Mouse (Mus musculus) WW6 (cell line): ENCODE data around the gene Rsc1a1.

ENCODE experiments used
- DNase-seq: peaks from one replicate; pipeline ENCODE4 v3.0.0-alpha.2; 2013; ENCODE audit warnings: low read depth, low spot score

Rsc1a1 gene

DNA sequence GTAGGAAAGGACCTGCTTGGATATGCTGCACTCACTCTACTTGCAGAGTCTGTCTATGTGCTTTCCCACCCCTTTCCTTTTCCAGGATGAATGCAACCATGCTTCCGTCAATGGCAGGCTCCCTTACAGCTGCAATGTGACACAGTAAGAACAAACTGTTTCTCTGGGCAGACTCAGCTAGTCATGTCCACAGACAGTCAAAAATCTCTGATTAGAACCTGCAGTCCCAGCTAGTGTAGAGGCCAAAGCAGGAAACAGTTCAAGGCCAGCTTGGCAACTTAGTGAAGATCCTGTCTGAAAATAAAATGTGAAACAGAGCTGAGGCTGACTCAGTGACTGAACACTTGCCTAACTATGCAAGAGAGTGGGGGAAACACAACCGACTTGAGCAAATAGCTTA lies 19.2 kb upstream of the Rsc1a1 start:
- no peak for DNase-seq

DNA sequence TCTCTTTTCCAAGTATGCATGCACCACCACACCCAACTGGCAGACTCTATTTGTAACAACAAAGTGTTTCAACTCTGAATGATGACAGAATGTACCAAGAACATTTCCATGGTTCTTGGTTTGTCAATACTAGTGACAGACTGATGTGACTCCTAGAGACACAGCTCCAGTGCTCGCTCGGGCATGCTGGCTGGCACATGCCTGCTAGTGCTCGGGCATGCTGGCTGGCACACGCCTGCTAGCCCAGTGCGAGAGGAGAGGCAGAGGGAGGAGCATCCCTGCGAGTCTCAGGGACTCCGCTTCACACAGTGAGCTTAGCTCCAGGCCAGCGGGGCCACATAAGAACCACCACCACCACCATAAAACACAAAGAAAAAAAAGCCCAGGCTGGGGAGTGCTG lies 9.3 kb upstream of the Rsc1a1 start:
- no peak for DNase-seq

DNA sequence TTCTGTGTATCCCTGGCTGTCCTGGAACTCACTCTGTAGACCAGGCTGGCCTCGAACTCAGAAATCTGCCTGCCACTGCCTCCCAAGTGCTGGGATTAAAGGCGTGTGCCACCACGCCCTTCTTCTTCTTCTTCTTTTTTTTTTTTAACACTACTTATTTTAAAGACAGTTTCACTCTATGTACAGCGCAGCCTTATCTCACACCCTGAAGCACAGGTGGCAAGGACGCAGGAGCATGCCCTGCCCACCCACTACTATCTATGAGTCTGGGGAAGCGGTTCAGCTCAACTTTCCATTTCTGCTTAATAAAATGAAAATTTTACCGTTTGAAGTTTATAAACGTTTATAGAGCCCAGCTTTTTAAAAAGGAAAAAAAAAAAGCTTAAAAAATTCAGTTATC lies 3.1 kb upstream of the Rsc1a1 start:
- DNase-seq, result no peak

DNA sequence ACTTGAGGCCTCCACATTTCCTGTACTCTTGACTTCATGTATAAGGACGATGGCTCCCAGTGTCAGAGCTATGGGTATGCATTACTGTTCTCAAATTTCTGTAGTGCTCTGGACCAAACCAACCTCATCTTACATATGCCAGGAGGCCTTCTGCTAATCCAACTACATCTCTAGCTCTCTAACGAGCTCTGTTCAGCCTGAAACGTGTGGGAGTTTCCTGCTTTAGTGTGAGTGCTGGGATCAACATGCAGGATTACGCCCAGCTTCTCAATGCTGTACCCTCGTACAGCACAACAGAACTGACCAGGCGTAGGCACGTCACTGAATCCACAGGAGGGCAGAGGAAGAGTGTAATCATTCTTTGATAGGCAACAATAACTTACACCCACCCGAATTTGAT lies 1.1 kb upstream of the Rsc1a1 start:
- no peak for DNase-seq

DNA sequence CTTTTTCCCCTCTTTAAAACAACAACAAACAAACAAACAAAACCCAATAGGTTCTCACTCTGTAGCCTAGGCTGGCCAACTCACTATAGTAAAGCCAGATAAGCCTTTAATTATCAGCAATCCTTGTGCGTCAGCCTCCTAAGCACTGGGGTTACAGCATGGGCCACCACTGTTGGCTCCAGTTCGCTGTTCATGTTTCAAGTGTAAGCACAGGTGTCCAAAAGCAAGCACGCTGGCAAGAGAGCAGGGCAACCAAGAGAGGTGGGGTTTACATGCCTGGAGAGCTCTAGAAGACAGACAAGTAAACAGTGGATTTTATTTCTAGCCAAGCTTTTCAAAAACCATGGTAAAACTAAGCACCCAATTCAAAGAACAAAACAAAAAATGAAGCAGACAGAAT lies 694 bp upstream of the Rsc1a1 start:
- DNase-seq, result no peak

DNA sequence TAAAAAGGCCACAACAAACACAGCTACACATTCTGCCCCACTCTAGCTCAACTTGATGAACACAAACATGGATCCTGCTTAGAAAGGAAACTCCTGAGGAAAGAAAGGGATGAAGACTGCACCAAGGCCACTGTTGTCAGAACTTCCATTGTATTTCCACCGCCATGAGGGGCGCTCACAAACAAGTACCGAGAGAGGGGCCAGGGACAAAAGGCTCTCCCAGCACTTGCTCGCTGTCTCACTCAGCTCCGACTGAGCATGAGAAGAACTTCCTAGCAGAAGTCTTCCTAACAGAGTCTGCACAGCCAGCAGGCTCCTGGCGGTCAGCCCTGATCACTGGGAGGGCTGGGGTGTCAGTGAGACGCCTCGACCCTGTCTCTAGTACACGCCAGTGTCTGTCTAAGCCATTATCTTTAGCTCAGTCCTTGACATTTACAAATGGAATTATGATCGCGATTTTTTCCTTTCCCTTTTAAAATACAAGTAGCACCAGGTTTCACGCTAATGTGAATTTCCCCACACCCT lies 2.6 kb downstream of the Rsc1a1 start:
- DNase-seq, result no peak

DNA sequence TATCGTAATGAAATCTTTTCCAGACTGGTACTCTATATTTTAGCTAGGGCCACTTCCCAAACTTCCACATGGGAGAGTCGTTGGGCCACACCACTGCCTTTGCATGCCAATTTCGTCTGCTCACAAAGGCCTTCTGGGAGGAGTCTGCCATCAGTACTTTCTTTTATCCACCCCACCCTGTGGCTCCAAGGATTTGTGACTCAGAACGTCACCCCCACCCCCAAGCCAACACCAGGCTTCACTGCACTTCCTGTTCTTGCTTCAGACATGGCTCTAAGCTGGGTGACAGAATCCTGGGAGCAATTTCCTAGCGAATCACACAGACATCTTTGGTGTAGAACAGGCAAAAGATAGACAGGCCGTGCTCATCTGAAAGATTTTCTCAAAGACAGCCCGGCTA lies 3.6 kb downstream of the Rsc1a1 start:
- no peak for DNase-seq

DNA sequence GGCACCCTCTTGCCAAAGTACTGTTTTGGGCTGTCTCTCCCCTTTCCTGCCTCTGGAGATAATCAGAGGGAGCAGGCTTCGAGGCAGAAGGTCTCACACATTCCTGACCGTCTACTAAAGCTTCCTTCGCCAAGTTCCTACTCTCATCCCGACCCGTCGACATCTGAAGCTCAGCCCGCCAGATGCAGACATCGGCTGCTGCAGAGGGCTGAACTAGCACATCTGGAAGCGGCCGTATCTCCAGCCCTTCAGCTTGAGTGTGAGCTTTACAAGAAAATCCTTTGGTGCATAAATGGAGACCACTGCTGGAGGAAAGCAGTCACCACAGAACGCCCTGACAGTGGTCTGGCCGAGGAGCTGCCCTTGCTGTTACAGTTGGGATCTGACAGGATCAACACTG lies 4.5 kb downstream of the Rsc1a1 start:
- no peak for DNase-seq

DNA sequence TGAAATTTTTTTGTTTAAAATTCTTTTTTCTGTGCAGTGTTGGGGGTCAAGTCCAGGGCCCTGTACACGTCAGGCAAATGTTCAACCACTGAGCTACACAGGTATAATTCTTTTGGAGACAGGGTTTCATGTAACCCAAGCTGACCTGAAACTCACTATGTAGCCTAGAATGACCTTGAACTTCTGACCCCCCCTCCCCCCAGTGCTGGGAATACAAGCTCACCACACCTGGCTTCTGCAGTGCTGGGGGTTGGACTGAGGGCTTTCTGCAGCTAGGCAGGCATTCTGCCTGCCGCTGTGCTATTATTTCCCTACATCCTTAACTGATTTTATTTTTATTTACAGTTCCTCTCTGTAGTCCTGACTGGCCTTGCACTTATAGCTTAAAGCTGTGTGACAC lies 6.4 kb downstream of the Rsc1a1 start:
- DNase-seq, result no peak

DNA sequence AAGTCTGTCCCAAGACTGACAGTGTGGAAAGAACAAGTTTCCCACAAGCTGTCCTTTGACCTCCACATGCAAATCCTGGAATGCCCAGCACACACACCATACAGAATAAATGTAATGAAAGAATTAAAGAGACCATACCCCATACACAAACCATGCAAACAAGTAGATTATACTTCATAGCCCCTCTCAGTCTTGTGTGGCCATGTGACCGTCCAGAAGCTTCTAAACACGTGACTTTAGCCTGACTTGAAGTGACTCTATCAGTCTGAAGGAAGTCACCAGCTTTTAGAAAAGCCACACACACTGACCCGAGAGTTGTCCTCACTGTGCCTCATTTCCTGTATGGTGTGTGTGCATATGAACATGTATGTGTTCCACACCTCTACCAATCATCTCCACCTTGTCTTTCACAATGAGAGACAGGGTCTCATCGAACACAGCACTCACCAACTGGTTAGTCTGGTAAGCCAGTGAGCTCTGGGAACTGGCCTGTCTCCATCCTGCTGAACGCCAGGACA lies 8.9 kb downstream of the Rsc1a1 start:
- DNase-seq, result no peak

DNA sequence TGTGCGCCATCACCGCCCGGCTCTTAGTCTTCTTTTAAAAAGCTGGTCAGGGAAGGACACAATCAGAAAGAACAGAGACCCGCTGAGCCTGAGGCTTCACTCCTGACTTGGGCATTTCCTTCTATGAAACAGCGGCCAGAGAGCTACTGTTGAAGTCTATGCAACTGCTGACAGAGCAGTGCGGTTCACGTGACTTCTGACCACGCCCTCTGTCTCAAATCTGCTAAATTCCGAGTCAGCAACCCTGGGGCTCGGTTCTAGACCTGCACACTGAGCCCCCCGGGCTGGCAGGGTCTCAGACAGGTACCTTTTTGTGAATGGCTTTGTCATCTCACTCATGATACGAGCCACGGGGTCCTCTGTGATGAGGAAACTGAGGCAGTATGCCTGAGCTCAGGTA lies 13.1 kb downstream of the Rsc1a1 start:
- DNase-seq, result no peak

DNA sequence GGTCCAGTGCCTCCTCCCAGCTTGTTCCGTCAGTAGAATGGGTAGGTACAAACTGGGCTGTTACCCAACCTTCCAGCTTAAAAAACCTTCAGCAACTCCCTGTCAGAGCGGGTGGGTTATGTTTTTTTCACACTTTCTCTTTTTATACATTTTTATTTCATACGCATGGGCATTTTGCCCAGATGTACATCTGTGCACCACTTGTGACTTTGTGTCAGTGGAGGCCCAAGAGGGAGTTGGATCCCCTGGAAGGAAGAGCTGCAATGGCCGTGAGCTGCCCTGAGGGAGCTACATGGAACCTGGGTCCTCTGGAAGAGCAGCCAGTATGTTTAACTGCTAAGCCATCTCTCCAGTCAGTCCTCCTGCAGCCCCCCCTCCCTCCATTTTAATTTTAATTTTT lies 14.0 kb downstream of the Rsc1a1 start:
- no peak for DNase-seq

DNA sequence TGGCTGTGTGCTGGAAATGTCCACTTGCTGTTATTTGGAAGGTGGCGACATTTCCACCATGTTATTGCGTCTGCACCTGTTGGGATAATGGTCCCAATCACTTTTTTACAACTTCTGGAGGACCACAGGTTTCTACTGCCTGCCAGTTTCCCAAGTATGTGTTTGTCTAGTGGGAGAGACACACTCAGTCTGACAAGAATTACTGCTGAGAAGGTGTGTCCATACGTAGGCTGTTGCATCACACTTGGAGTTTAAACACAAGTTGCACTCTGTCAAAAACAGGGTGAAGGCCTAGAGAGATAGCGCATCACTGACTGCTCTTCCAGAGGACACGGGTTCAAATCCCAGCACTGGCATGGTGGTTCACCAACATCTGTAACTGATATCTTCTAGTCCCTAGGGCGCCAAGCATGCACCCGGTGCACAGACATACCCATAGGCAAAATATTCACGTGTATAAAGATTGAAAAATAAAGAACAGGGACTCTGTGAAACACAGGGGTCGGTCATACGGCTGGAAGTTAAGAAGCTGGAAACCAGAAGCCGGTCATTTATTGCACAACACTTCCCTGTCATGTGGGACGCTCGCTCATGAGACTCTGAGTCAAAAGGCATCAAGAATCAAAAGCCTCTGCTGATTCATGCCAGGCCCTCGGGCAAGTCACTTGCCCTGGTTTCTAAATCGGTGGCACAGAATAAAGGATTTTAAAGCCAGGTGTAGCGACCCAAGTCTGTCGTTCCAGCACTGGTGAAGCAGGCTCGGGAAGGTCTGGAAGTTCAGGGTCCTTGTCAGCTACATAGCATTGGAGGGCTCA lies 15.3 kb downstream of the Rsc1a1 start:
- no peak for DNase-seq

DNA sequence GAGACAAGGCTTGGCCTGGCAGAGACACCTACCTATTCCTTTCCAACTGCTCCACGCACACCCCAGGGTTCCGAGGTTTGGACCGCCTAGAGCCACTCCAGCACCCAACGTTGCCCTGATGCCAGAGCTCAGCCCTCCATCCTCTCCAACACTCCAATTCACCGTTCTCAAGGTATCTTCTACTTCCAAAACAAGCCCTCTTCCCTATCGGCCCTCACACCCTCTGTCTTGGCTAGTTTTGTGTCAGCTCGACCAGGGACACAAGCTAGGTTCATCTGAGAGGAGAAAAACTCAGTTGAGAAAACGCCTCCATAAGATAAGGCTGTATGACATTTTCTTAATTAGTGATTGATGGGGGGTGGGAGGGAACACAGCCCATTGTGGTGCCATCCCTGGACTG lies 20.6 kb downstream of the Rsc1a1 start, which contains the start of gene Plekhm2:
Gene Plekhm2, minus strand, starts transcription at position 101 of the 400 bp plus-strand sequence.
- DNase-seq, result no peak

DNA sequence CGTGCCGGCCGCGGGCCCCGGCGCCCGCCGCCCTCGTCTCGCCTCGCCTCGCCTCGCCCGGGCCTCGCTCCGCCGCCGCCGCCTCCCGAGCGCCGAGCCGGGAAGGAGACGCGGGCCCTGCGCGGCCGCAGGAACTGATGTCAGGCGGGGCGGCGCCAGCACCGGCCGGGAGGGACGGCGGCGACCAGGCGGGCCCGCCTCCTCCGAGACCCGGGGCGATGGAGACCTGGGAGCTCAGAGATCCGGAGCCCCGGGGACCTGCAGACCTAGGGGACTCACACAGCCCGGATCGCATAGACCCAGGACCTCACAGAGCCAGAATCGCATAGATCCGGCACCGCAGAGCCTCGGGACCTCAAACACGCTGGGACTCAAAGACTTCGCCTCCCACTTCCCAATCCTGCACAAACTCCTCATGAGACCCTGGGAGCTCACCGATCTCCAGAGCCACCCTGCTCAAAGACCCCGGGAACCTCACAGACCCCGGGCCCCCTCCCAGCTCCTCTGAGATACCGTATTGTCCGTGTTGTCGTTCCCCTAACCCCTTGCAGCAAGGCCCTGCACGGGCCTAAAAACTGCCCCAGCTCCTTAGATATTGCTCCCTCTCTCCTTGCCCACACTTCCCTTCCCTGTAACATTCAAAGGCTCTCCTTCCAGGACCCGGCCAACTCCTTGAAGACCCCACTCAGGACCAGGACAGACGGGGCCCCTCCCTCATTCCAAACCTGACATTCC lies 21.2 kb downstream of the Rsc1a1 start:
- DNase-seq, result no peak

DNA sequence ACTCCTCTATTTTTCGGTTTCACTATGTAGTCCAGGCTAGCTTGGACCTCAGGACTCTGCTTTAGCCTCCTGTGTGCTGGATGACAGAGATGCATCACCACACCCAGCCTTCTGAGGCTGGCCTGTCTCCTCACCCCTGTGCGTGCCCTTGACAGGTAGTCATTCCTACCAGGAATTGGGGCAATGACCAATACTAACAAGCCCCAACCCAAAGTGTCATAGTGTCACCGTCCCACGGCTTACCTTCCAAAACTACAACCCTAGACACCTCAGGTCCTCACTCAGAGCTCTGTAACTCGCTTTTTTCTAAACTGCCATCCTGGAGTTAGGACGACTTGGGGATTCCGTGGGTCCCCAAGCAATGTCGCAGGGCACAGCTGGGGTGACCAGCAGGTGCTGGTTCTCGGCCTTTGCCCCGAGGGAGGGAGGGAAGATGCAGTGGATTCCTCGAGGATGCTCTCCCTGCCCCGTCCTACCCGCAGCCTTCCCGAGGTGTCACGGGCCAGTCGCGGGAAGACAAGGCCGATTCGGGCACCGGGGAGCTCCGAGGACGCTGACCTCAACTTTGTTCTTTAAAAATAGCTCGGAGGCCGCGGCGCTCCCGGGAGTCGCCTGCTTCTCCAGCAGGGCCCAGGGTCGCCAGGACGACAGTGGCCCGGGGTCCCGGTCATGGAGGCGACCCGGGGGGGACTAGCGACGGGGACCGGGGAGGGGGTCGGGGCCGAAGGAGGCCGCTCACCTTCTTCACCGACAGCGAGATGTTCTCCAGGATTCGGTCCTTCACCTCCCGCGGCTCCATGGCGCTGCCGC lies 22.1 kb downstream of the Rsc1a1 start:
- no peak for DNase-seq

DNA sequence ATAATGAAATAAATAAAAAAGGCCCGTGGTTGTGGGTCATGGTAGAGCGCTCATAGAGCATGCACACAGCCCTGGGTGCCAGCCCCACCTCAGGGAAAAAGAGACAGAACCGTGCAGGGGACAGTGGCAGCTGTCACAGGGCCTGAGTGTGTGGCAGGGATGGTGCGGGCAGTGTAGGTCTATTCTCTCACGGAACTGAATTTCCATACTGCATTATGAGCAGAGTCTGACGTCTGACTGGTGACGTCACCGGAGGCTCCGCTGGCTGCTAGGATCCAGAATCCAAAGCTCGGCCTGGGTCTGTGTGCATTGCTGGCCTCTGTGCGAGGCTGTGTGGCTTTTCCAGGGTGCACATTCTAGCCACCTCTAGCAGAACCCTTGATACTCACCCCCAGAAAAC lies 24.5 kb downstream of the Rsc1a1 start:
- no peak for DNase-seq

DNA sequence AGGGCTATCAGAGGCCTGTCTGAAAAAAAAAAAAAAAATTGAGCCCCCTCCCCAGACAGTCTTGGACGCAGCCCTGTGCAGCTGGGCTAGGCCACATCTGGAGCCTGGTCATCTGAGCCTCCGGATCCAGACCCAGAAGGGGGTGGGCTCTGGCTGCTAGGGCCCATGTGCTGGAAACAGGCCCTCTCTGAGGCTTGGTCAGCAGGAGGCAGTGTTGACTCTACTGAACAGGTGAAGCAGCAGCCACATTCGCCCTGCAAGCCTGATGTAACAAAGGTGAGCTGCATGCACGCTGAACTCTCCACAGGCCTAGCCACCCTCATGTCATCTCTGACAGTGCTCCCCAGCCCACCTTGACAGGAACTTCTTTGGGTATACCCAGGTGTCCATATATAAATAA lies 25.7 kb downstream of the Rsc1a1 start:
- DNase-seq, result no peak

DNA sequence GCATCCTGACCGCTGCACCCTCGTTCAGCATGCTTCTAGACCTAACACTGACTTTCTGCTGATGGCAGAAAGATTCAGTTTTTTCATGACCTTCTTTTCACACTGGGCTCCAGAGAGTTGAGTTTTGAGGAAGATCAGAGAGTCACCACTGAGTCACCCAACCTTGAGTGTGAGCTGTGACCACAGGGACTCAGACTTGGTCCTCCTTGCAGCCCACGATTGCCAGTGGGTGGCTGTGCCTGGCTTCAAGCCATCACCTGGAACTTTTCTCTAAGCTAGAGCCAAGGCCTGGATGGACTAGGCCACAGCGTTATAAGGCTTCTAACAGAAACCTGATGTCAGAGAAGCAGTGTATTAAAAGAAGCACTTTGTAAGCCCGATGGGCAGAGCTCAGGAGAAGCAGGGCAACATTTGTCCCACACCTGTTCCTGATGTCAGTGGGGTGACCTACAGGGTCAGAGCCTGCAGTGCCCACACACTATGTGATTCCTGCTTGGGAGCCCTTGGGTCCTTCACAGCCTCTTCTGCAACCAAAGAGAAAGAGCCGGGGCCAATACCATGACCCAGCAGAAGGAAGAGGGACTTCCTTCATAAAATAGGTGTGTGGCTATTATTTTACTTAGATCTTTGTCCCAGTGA lies 26.4 kb downstream of the Rsc1a1 start:
- DNase-seq, result no peak

DNA sequence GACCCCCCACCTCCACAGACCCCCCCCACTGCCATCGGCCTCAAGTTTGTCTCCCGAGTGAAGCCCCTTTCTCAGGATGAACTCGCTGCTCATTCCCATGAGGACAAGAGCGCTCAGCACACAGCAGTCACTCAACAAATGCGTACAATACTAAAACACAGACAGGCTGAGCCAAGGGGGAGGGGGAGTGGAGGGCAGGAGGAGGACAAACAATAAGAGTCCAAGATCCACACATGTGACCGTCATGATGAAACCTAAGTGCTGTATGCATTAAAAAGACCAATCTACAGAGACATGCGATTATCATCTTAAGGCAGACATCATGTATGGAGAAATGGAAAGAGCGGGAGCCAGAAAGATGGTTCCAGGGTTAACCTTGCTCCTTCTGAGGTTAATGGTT lies 28.5 kb downstream of the Rsc1a1 start:
- DNase-seq, result no peak

DNA sequence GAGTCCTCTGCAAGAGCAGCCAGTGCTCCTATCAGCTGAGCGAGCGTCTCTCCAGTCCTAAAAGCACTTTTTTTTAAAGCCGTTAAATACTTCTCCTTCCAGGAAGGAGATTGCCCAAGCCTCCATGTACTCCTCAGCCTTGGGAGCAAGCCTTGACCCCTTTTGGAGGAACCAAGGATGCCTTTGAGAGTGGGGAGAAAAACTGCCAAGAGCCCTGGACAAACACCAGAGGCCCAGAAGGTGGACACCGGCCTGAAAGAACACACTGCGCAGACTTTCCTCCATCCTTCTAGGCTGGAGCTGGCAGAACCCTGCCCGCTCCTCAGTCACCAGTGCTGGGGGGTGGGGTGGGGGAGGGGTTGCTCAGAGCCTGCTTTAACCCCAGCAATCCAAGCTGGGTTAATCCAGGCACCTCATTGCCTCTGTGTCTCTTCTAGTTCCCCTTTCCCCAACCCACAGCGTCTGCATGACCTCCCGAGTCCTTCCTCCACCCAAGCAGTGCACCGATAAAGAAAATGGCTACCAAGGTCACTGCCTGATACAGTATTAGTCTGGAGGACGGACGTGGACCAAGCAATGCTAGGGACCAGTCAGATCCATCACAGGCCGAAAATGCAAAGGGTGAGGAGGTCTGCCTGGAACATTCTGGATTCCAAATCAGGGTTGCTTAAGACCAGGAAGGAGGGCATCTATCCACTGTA lies 29.3 kb downstream of the Rsc1a1 start:
- DNase-seq, result no peak
